Mouse (Mus musculus) myocyte (in vitro differentiated cells): ENCODE data around the gene Npm1.

Experiments used
- CEBPB ChIP-seq: IDR thresholded peaks from 2 replicates; pipeline ENCODE4 v1.6.1; 2011; ENCODE audit warnings: mild to moderate bottlenecking, moderate library complexity; ENCODE audit not compliant: poor library complexity, insufficient read depth, severe bottlenecking
- E2F4 ChIP-seq: IDR thresholded peaks from one replicate; pipeline ENCODE4 v1.6.1; 2011; ENCODE audit warnings: mild to moderate bottlenecking, control low read depth, moderate library complexity; ENCODE audit not compliant: insufficient read depth
- MAX ChIP-seq: IDR thresholded peaks from one replicate; pipeline ENCODE4 v1.6.1; 2011; ENCODE audit warnings: low read depth, mild to moderate bottlenecking, control low read depth
- MYOD1 ChIP-seq, 3 experiments: IDR thresholded peaks; one replicate each; pipeline ENCODE4 v1.6.1; 2011; ENCODE audit warnings: control low read depth in 2 of 3, low read depth in 2 of 3, mild to moderate bottlenecking in 2 of 3, moderate library complexity in 1 of 3; ENCODE audit not compliant: insufficient read length in 2 of 3, control insufficient read depth in 1 of 3
- MYOG ChIP-seq, 3 experiments: IDR thresholded peaks; one replicate each; pipeline ENCODE4 v1.6.1; 2011; ENCODE audit warnings: control low read depth in 2 of 3, low read depth in 2 of 3, mild to moderate bottlenecking in 2 of 3; ENCODE audit not compliant: insufficient read length in 2 of 3, control insufficient read depth in 1 of 3, insufficient read depth in 1 of 3
- POLR2A ChIP-seq: IDR thresholded peaks from one replicate; pipeline ENCODE4 v1.6.1; 2011; ENCODE audit warnings: low read depth, mild to moderate bottlenecking, control low read depth, moderate library complexity; ENCODE audit not compliant: insufficient read length
- POLR2AphosphoS2 ChIP-seq: IDR thresholded peaks from one replicate; pipeline ENCODE4 v1.6.1; 2011; ENCODE audit warnings: low read depth, control low read depth; ENCODE audit not compliant: insufficient read length
- SRF ChIP-seq: IDR thresholded peaks from one replicate; pipeline ENCODE4 v1.6.1; 2011; ENCODE audit warnings: low read depth; ENCODE audit not compliant: control insufficient read depth, insufficient read length
- TCF12 ChIP-seq: IDR thresholded peaks from one replicate; pipeline ENCODE4 v1.6.1; 2011; ENCODE audit warnings: mild to moderate bottlenecking, control low read depth; ENCODE audit not compliant: poor library complexity, insufficient read depth, severe bottlenecking
- TCF3 ChIP-seq: IDR thresholded peaks from one replicate; pipeline ENCODE4 v1.6.1; 2011; ENCODE audit warnings: low read depth, control low read depth; ENCODE audit not compliant: insufficient read length
- USF1 ChIP-seq: IDR thresholded peaks from one replicate; pipeline ENCODE4 v1.6.1; 2011; ENCODE audit warnings: low read depth, mild to moderate bottlenecking, control low read depth, moderate library complexity

DNA sequence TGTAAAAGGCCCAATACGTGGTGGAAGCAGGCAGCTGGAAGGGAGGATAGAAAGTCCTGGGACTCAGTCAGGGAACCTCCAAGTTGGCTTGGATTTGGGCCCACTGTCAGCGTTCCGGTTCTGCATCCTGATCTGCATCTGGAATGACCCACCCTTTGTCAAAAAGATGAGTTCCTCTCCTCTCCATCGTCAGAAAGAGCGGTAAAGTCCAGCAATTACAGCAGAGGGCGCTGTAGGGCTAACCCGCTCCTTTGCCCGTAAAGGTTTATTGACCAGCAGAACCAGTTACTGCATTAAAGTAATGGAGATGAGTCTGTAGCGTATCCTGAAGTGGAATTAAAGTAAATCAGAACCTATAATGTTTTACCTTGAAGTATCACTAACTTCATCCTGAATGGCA, 7.5 kb upstream of the Npm1 start:
- TF ChIP-seq MAX: no peak
- no peak for TF ChIP-seq POLR2A
- no peak for TF ChIP-seq MYOG (IDR thresholded peaks at IDR 0.05; ENCODE audit: control insufficient read depth in 1 of 3, insufficient read depth in 1 of 3, insufficient read length in 2 of 3, low read depth in 2 of 3)
- no peak for TF ChIP-seq POLR2AphosphoS2
- no peak for TF ChIP-seq USF1
- TF ChIP-seq TCF12: no peak
- no peak for TF ChIP-seq E2F4
- TF ChIP-seq MYOD1 (IDR thresholded peaks at IDR 0.05; ENCODE audit: control insufficient read depth in 1 of 3, insufficient read length in 2 of 3, low read depth in 2 of 3): no peak
- TF ChIP-seq CEBPB: no peak
- TF ChIP-seq SRF: no peak
- TF ChIP-seq TCF3: no peak
